Mouse (Mus musculus): ENCODE measurements around the gene Clybl.
A peak's percentile ranks its signal among the peaks of the same experiment; 100 is the strongest.

Clybl gene

GRCm38 (mm10) chr14:122449601-122450495, 268.3 kb downstream of the Clybl start:
- peak; percentile 38 for DNase-seq

- DNase-seq, result peak; percentile 72
Measured at GRCm38 (mm10) chr14:122450496-122451382, 269.2 kb downstream of the Clybl start, which contains the start of gene Gm5089. TSS of gene Gm5089 (minus strand) at chr14:122451115.

GRCm38 (mm10) chr14:122451551-122452145, 270.1 kb downstream of the Clybl start:
- peak; percentile 25 for DNase-seq

Measured in cerebellum, adult 11-12 months (tissue).